8 mouse cellular contexts compared by ENCODE assay signal in genomic region chr10:117982611-117983210, GRCm38 (mm10).
DNase-seq lines count a peak whose midpoint lies in the region; ATAC-seq and TF ChIP-seq lines count a peak whose summit lies in the region.

No protein-coding gene starts in this region.

- H3K9ac ChIP-seq in kidney, embryonic 16.5 days (replicated peaks; ENCODE audit: low read length): no peak overlapping the region
- no peak overlapping the region for H3K9ac ChIP-seq in midbrain, embryonic 16.5 days (ENCODE audit: low read depth, low read length)

- no peaks in the 10 kb centered on the region for H3K36me3 ChIP-seq in thymus, adult 2 months (ENCODE audit: control insufficient read depth, insufficient read depth, low read length)
- H3K36me3 ChIP-seq in kidney, embryonic 16.5 days (ENCODE audit: insufficient read depth, low read length): no peaks in the 10 kb centered on the region
- no peaks in the 10 kb centered on the region for H3K36me3 ChIP-seq in midbrain, embryonic 16.5 days (ENCODE audit: control insufficient read depth, insufficient read depth, low read length)

- no peak for TF ChIP-seq POLR2A in thymus, adult 2 months (IDR thresholded peaks at IDR 0.05; ENCODE audit: control insufficient read depth, extremely low read depth, insufficient read depth, low read length, poor library complexity)

- peaks cover 4% of the 10 kb centered on the region; the same call in 1 of the 2 replicates for H3K9me3 ChIP-seq in kidney, embryonic 16.5 days (ENCODE audit: low read length)
- no peaks in the 10 kb centered on the region for H3K9me3 ChIP-seq in midbrain, embryonic 16.5 days (replicated peaks; ENCODE audit: control insufficient read depth, low read length, poor library complexity, severe bottlenecking)

- peak; percentile 33 to 76 for DNase-seq in adrenal gland, adult (ENCODE audit: inconsistent age in 2 of 2, low spot score in 1 of 2)
- DNase-seq in adrenal gland, postnatal 25 days: no peak
- peak; percentile 27 for DNase-seq in thymus, postnatal 25 days
- no peak for DNase-seq in thymus, adult 2 months
- no peak for DNase-seq in MN1 (ENCODE audit: low spot score)
- DNase-seq in c-Kit-positive CD71-positive TER-119-positive erythroid progenitor cells, embryonic 14.5 days (ENCODE audit: low spot score): no peak

- no peak overlapping the region for H3K27ac ChIP-seq in thymus, adult 2 months (ENCODE audit: control insufficient read depth, insufficient read depth, low read length)
- H3K27ac ChIP-seq in kidney, embryonic 16.5 days (ENCODE audit: low read length): peak overlapping the region; percentile 66
- H3K27ac ChIP-seq in midbrain, embryonic 16.5 days (ENCODE audit: low read length): peak overlapping the region; percentile 54

- TF ChIP-seq CTCF in thymus, adult 2 months (IDR thresholded peaks at IDR 0.05; ENCODE audit: borderline replicate concordance, control insufficient read depth, extremely low read depth, insufficient read depth, low read length, poor library complexity): no peak

- H3K4me1 ChIP-seq in thymus, adult 2 months (replicated peaks; ENCODE audit: control insufficient read depth, insufficient read depth, low read length): peaks cover 10% of the 10 kb centered on the region
- H3K4me1 ChIP-seq in kidney, embryonic 16.5 days (ENCODE audit: insufficient read depth, low read length): no peaks in the 10 kb centered on the region
- peaks cover 6% of the 10 kb centered on the region for H3K4me1 ChIP-seq in midbrain, embryonic 16.5 days (ENCODE audit: control insufficient read depth, insufficient read depth, low read length)

- ATAC-seq in kidney, embryonic 16.5 days (ENCODE audit: low FRiP score, low TSS enrichment): peak; percentile 35; the same call in 1 of the 2 replicates
- no peak for ATAC-seq in midbrain, embryonic 16.5 days

- no peak overlapping the region for H3K4me3 ChIP-seq in thymus, adult 2 months (ENCODE audit: control insufficient read depth, insufficient read depth, low read length)
- H3K4me3 ChIP-seq in kidney, embryonic 16.5 days (ENCODE audit: low read length): no peak overlapping the region
- no peak overlapping the region for H3K4me3 ChIP-seq in midbrain, embryonic 16.5 days (ENCODE audit: low read depth, low read length)

- H3K4me2 ChIP-seq in kidney, embryonic 16.5 days (replicated peaks; ENCODE audit: low read depth, low read length): 0 out of 2 replicates have a peak overlapping the region, but pooled peaks have one; percentile 3
- H3K4me2 ChIP-seq in midbrain, embryonic 16.5 days (ENCODE audit: low read length): no peak overlapping the region

- no peaks in the 10 kb centered on the region for H3K27me3 ChIP-seq in thymus, adult 2 months (ENCODE audit: control insufficient read depth, insufficient read depth, low read length)
- H3K27me3 ChIP-seq in kidney, embryonic 16.5 days (ENCODE audit: insufficient read depth, low read length): no peaks in the 10 kb centered on the region
- no peaks in the 10 kb centered on the region for H3K27me3 ChIP-seq in midbrain, embryonic 16.5 days (ENCODE audit: control insufficient read depth, insufficient read depth, low read depth, low read length)

- 5% methylated on average over 8 of the region's 8 CpGs for WGBS in thymus, adult 2 months
- WGBS in kidney, embryonic 16.5 days: 32% methylated on average over 8 of the region's 8 CpGs
- 45% methylated on average over 8 of the region's 8 CpGs for WGBS in midbrain, embryonic 16.5 days

Comparison
In these comparisons a context has a peak if more than half of its experiments do, and no peak if none do; other contexts are left out.
1. DNase-seq: peak in adrenal gland, adult (2 of 2) and thymus, postnatal 25 days (single experiment); none in adrenal gland, postnatal 25 days (single experiment), thymus, adult 2 months (single experiment), MN1 (single experiment) and c-Kit-positive CD71-positive TER-119-positive erythroid progenitor cells, embryonic 14.5 days (single experiment).